Mouse (Mus musculus): ENCODE results near the gene Ptprz1. TPM values are rescaled to one million over a fixed set of nuclear protein-coding genes. Genes with fewer than 3 reads are reported as not detected.

Ptprz1 gene
- total RNA-seq (2012; rRNA removed), result 1.2 and 1.5 TPM in 2 replicates

DNA sequence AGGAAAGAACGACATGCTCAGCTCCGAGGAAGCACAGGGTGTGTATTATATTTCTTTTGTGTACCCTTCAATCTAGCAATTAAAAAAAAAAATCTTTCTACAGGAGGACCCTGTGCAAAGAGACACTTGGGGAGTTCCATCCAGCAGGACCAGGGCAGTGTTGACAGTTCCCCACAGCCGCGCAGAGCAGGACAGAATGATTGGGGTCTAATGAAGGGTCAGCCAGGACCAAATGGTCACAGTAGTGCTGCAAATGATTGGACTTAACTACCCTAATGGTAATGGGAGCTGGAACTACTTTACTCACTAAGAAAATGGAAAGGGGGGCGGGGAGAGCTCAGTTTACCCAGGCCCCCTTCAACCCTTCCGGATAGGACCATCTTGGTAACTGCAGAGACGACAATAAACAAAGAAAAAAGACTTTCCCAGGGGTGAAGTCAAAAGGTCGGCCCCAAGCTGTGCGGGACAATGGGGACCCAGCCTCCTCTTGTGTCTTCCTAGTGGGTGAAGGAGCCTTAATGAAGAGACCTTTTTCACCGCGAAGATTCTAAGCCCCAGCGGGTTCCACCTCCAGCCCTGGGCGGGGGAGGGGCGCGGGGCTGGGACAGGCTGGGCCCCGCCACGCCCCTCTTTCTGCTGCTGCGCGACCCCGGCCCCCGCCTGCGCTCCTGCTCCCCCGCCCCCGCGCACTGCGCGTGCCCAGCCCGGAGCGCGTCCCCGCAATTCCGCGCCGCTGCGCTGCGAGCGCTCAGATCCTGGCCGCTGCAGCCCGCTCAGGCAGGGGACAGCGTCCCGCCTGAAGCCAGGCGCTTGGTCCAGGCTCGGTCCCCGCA lies at the start of gene Ptprz1:
Gene Ptprz1 (plus strand): TSS at position 722 of the 833 bp plus-strand sequence.
- DNase-seq (ENCODE audit: low read depth, low spot score), result peak; percentile 77
- TF ChIP-seq HCFC1 (IDR thresholded peaks at IDR 0.05; ENCODE audit: borderline replicate concordance, insufficient read depth, low read length) (no peak), CHD2 (IDR thresholded peaks at IDR 0.05; ENCODE audit: low read depth, low read length) (no peak), MAFK (IDR thresholded peaks at IDR 0.05; ENCODE audit: insufficient read depth, low read depth, low read length) (no peak), ZNF384 (IDR thresholded peaks at IDR 0.05; ENCODE audit: low read depth, low read length) (no peak), ZC3H11A (IDR thresholded peaks at IDR 0.05; ENCODE audit: borderline replicate concordance, low read depth, low read length) (no peak)
- H3K27ac ChIP-seq (ENCODE audit: insufficient read depth, low read depth, low read length, poor library complexity, severe bottlenecking), result no peak within 1 kb of the TSS

GRCm38 (mm10) chr6:22833637-22834036 lies 41.7 kb upstream of the Ptprz1 start:
- Histone ChIP-seq H3K27ac (ENCODE audit: insufficient read depth, low read depth, low read length, poor library complexity, severe bottlenecking) (no peak overlapping the region), H3K9me3 (ENCODE audit: control insufficient read depth, insufficient read depth, low read depth, low read length) (no peaks in the 10 kb centered on the region), H3K4me3 (ENCODE audit: insufficient read depth in 1 of 2, low read depth in 1 of 2, low read length in 2 of 2, poor library complexity in 1 of 2, severe bottlenecking in 1 of 2) (no peak overlapping the region), H3K4me1 (ENCODE audit: control insufficient read depth in 2 of 2, insufficient read depth in 2 of 2, low read length in 2 of 2, poor library complexity in 1 of 2) (no peaks in the 10 kb centered on the region), H3K36me3 (ENCODE audit: control insufficient read depth, insufficient read depth, low read length, poor library complexity, severe bottlenecking) (no peaks in the 10 kb centered on the region), H3K9ac (ENCODE audit: insufficient read depth, low read depth, low read length, poor library complexity, severe bottlenecking) (no peak overlapping the region)
- in situ Hi-C loops (cut with MboI; ENCODE audit: low sequenced_read_pairs in 2 of 2, unreplicated experiment in 2 of 2), result no loop called here
- no peak for DNase-seq (ENCODE audit: low read depth, low spot score)
- TF ChIP-seq ZNF384 (IDR thresholded peaks at IDR 0.05; ENCODE audit: low read depth, low read length) (no peak), MAFK (IDR thresholded peaks at IDR 0.05; ENCODE audit: insufficient read depth, low read depth, low read length) (no peak), CHD2 (IDR thresholded peaks at IDR 0.05; ENCODE audit: low read depth, low read length) (no peak), ZC3H11A (IDR thresholded peaks at IDR 0.05; ENCODE audit: borderline replicate concordance, low read depth, low read length) (no peak), HCFC1 (IDR thresholded peaks at IDR 0.05; ENCODE audit: borderline replicate concordance, insufficient read depth, low read length) (no peak)

More for the DNA sequence above, at the start of gene Ptprz1:
- H3K9ac ChIP-seq (ENCODE audit: insufficient read depth, low read depth, low read length, poor library complexity, severe bottlenecking), result peak within 1 kb of the TSS; percentile 42; the same call in 1 of the 2 replicates
- in situ Hi-C loops (cut with MboI; ENCODE audit: low sequenced_read_pairs in 2 of 2, unreplicated experiment in 2 of 2), result no loop called here
- H3K9me3 ChIP-seq (ENCODE audit: control insufficient read depth, insufficient read depth, low read depth, low read length), result no peaks in the 10 kb centered on the region
- no peaks in the 10 kb centered on the region for H3K36me3 ChIP-seq (ENCODE audit: control insufficient read depth, insufficient read depth, low read length, poor library complexity, severe bottlenecking)
- H3K4me1 ChIP-seq (ENCODE audit: control insufficient read depth in 2 of 2, insufficient read depth in 2 of 2, low read length in 2 of 2, poor library complexity in 1 of 2), result 0 out of 4 replicates have a peak, but pooled peaks cover 0 to 2% of the 10 kb centered on the region in 2 experiments
- H3K4me3 ChIP-seq (ENCODE audit: insufficient read depth in 1 of 2, low read depth in 1 of 2, low read length in 2 of 2, poor library complexity in 1 of 2, severe bottlenecking in 1 of 2), result peak within 1 kb of the TSS; percentile 64 to 73

GRCm38 (mm10) chr6:22834100-22834970 lies 41.0 kb upstream of the Ptprz1 start:
- Histone ChIP-seq H3K4me1 (ENCODE audit: control insufficient read depth in 2 of 2, insufficient read depth in 2 of 2, low read length in 2 of 2, poor library complexity in 1 of 2) (no peaks in the 10 kb centered on the region), H3K36me3 (ENCODE audit: control insufficient read depth, insufficient read depth, low read length, poor library complexity, severe bottlenecking) (no peaks in the 10 kb centered on the region), H3K27ac (ENCODE audit: insufficient read depth, low read depth, low read length, poor library complexity, severe bottlenecking) (no peak overlapping the region), H3K4me3 (ENCODE audit: insufficient read depth in 1 of 2, low read depth in 1 of 2, low read length in 2 of 2, poor library complexity in 1 of 2, severe bottlenecking in 1 of 2) (no peak overlapping the region), H3K9me3 (ENCODE audit: control insufficient read depth, insufficient read depth, low read depth, low read length) (no peaks in the 10 kb centered on the region), H3K9ac (ENCODE audit: insufficient read depth, low read depth, low read length, poor library complexity, severe bottlenecking) (no peak overlapping the region)
- in situ Hi-C loops (cut with MboI; ENCODE audit: low sequenced_read_pairs in 2 of 2, unreplicated experiment in 2 of 2), result no loop called here
- no peak for DNase-seq (ENCODE audit: low read depth, low spot score)
- TF ChIP-seq MAFK (IDR thresholded peaks at IDR 0.05; ENCODE audit: insufficient read depth, low read depth, low read length), result no peak
- TF ChIP-seq CHD2 (IDR thresholded peaks at IDR 0.05; ENCODE audit: low read depth, low read length), result no peak
- TF ChIP-seq ZNF384 (IDR thresholded peaks at IDR 0.05; ENCODE audit: low read depth, low read length), result no peak
- TF ChIP-seq HCFC1 (IDR thresholded peaks at IDR 0.05; ENCODE audit: borderline replicate concordance, insufficient read depth, low read length), result no peak
- TF ChIP-seq ZC3H11A (IDR thresholded peaks at IDR 0.05; ENCODE audit: borderline replicate concordance, low read depth, low read length), result no peak
